Mouse (Mus musculus) olfactory bulb, adult 2 months (tissue): ENCODE data around the gene Hist1h2ae.
"Not testable (repeated sequence)": the region's sequence is repeated elsewhere in the genome, so short reads cannot be mapped to it uniquely, and the experiment has no call there.

Experiments
- CTCF ChIP-seq: fragments of 200-500 bp; IDR thresholded peaks from 2 replicates; pipeline ENCODE4 v1.5.1; 2012; ENCODE audit warnings: low read depth, mild to moderate bottlenecking, low read length, moderate library complexity; ENCODE audit not compliant: insufficient read depth
- POLR2A ChIP-seq: fragments of 200-500 bp; IDR thresholded peaks from 2 replicates; pipeline ENCODE4 v1.6.1; 2012; ENCODE audit warnings: mild to moderate bottlenecking, low read depth, low read length, moderate library complexity; ENCODE audit not compliant: insufficient read depth

DNA sequence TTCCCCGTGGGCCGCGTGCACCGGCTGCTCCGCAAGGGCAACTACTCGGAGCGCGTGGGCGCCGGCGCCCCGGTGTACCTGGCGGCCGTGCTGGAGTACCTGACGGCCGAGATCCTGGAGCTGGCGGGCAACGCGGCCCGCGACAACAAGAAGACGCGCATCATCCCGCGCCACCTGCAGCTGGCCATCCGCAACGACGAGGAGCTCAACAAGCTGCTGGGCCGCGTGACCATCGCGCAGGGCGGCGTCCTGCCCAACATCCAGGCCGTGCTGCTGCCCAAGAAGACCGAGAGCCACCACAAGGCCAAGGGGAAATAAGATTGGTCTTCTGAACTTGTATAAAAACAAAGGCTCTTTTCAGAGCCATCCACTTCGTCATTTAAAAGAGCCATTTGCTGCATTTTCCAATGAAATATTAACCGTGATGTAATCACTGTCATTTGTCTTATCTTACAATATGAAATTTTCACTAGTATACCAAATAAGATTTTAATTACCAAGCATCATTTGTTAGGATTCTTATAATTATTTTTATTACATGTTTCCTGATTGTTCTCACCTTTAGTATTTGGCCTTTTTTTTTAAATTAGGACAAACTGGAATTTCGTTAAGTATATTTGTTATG lies 3.6 kb upstream of the Hist1h2ae start:
- TF ChIP-seq CTCF, POLR2A: not testable (repeated sequence)
